Mouse (Mus musculus) embryo, embryonic 9.5 days (tissue): ENCODE measurements around the gene Mfn2.

Experiments used
- DNase-seq: peaks from one replicate; pipeline ENCODE4 v3.0.0-alpha.2; 2017; ENCODE audit errors: extremely low spot score

Mfn2 gene

GRCm38 (mm10) chr4:147904313-147905089 is at the start of gene Mfn2:
TSS of gene Mfn2 (minus strand) at chr4:147904704.
- DNase-seq = peak; percentile 91

DNA sequence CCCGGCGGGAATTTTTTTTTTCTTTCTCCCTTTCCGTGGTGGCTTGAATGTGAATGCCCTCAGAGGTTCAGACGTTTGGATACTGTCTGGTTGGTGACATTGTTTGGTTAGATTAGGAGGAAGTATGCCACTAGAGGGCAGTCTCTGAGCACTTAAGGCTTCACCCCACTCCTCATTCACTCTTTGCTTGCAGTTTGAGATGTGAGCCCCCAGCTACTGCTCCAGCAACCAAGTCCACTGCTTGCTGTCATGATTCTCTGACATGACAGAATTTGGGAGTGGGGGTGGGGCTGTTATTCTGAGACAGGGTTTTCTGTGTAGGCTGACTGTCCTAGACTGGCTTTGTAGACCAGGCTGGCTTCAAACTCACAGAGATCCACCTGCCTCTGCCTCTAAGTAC is 49.1 kb upstream of the Mfn2 start:
- peak; percentile 37 for DNase-seq

- DNase-seq = no peak
Observed at GRCm38 (mm10) chr4:147947511-147947910, 43.0 kb upstream of the Mfn2 start.

- DNase-seq = no peak
Observed at GRCm38 (mm10) chr4:147943005-147943404, 38.5 kb upstream of the Mfn2 start.

DNA sequence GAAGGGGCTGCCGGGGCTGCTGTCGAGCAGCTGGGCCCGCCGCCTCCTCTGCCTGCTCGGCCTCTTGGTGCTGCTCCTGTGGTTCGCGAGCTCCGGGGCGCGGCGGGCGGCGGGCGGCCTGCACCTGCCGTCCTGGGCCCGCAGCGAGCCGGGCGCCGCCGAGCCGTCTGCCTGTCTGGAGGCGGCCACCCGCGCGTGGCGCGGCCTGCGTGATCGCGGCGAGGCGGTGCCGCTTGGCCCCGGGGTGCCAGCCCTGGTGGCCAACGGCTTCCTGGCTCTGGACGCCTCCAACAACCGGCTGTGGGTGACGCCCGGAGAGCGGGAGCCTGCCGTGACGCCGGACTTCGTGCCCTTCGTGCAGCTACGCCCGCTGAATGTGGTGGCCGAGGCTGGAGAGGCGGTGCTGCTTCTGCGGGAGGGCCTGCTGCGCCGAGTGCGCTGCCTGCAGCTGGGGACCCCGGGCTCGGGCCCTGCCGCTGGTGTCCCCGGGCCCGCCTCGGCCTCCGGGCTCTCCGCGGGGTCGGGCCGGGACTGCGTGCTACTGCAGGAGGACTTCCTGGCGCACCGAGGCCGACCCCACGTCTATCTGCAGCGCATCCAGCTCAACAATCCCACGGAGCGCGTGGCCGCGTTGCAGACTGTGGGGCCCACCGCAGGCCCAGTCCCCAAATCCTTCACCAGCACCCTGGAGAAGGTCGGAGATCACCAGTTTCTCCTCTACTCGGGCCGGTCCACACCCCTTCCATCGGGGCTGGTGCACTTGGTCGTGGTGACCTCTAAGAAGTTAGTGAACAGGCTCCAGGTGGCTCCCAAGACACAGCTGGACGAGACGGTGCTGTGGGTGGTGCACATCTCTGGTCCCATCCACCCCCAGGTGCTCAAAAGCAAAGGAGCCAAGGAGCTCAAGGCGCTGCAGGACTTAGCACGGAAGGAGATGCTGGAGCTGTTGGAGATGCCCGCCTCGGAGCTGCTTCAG is 36.8 kb upstream of the Mfn2 start:
- DNase-seq = peak; percentile 27

DNA sequence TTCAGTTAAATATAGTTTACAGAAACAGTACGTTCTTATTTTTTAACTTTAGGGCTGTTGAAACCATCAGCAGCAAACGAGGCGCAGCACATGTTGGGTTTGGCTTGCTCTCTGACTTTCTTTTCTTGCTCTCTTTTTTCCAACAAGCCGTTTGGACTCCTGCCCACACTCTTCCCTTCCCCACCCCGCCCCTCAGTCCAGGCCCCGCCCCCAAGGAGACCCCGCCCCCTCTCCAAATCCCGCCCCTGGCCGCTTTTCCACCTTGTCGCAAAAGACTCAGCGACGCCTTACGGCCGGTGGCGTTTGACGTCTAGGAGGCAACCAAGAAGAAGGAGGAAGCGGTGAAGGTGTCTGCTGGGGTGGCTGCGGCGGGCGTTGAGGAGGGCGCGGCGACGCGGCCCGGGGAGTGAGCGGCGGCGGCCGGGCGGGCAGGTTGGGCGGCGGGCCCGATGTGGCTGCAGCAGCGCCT is 36.1 kb upstream of the Mfn2 start, which contains the start of gene 2510039O18Rik:
2510039O18Rik (plus strand) TSS at position 320 of the 469 bp plus-strand sequence.
- peak; percentile 90 for DNase-seq

DNA sequence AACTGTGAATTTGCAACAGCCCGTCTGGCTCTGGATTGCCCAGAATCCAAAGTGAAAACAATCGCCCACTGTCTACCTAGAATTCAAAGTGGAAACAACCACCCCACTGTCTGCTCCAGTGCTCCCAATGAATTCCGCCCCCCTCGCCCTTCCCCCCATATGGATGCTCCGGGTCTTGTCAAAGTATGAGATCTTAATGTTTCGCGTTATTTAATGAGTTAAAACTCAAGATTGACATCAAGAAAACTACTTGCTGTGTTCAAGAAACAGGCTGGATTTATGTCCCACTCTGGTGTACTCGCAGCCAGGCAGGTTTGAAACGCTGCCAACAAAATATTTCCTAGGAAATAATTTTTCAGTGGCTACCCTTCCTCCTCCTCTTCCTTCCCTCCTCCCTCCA is 35.6 kb upstream of the Mfn2 start:
- no peak for DNase-seq

DNA sequence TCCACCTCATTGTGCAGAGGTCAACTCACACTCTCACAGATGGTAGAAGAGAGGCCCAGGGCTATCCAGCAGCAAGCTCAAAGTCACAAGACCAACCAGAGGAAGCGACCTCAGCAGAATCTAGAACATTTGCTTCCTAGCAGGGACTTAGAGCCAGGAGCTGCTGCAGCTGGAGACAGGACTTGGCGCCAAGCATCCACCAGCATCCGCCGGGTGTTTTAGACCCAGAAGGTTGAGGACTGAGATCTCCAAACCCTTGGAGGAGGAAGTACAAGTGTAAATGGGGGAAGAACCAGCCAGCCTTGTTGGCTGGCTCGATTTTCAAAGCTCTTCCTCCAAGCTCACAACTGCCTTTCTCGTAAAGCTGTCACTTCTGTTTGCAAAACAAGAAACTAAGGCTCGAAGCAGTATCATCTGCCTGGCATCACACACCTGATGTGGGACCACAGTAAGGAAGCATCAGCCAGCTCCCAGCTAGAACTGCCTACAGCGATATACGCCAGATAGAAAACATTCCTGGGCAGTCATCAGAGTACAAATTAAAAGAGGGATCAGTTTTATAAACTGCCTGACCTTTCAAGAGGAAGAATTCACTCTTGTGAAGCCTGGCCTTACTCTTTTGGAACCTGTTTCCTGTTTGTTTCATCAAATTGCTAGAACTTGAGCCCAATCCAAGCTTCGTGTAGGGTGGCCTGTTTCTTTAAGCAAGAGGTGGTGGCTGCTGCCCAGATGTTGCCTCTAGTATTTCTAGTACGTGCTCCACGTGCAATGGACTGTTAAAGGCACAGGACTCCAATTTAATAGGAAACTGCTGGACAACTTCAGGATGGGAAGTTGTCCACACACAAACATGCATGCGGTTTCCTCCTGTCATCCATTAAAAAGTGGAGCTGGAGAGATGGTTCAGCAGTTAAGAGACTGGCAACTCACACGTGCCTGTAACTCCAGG is 33.9 kb upstream of the Mfn2 start:
- DNase-seq = no peak

DNA sequence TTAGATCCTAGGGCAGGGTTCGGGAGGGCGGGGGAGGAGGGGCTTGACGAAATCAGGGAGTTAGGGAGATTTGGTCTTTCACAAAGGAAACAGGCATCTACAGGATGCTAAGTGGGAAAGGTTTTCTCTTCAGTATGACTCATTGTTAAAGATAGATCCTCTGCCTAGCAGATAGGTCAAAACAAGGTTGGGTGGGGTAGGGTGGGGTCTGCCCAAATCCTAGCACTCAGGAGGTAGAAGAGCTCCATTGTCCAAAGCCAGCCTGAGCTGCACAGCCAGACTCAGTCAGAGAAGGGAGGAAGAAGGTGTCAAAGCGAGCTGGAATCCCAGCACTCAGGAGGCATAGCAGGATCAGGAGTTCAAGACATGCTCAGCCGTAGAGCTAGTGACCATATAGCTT is 33.0 kb upstream of the Mfn2 start:
- no peak for DNase-seq

- no peak for DNase-seq
Observed at GRCm38 (mm10) chr4:147937021-147937420, 32.5 kb upstream of the Mfn2 start.

GRCm38 (mm10) chr4:147936331-147936954 is 31.9 kb upstream of the Mfn2 start, which contains the start of gene Plod1:
TSS of gene Plod1 (minus strand) at chr4:147936767.
- DNase-seq = peak; percentile 80

DNA sequence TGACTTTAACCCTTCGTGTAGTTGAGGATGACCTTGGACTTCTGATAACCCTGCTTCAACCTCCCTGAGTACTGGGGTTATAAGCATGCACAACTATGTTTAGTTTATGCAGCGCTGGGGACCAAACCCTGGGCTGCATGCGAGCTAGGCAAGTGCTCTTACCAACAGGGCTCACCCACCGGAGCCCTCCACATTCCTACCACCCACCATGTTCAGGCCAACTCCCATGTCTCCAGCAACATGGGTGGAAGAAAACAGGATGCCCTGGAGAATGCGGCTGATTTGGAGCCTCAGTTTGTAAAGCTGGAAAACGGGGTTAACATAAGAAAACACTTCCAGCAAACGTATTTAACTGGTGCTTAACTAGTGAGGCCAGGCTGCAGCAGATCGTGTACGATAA is 31.4 kb upstream of the Mfn2 start:
- DNase-seq = no peak

GRCm38 (mm10) chr4:147934611-147935010 is 30.1 kb upstream of the Mfn2 start:
- DNase-seq = no peak

- no peak for DNase-seq
Observed at GRCm38 (mm10) chr4:147934134-147934533, 29.6 kb upstream of the Mfn2 start.

GRCm38 (mm10) chr4:147930946-147931345 is 26.4 kb upstream of the Mfn2 start:
- DNase-seq = no peak

GRCm38 (mm10) chr4:147928540-147928939 is 24.0 kb upstream of the Mfn2 start:
- DNase-seq = no peak

DNA sequence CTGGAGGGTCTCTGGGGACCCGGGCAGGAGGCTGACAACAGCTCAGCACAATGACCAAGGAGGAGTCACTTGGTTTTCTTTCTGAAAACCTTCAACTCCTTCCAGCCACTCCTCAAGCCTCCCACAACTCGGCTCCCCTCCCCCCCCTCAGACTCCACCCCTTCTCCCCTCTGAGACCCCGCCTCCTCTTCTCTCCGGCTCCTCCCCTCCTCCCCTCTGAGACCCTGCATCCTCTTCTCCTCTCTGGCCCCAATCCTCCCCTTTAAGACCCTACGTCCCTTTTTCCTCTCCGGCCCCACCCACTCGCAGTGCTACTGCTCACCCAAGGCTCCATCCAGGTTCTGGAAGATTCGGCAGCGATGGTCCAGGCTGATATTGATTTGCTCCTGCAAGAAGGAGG is 23.6 kb upstream of the Mfn2 start:
- DNase-seq = peak; percentile 68

DNA sequence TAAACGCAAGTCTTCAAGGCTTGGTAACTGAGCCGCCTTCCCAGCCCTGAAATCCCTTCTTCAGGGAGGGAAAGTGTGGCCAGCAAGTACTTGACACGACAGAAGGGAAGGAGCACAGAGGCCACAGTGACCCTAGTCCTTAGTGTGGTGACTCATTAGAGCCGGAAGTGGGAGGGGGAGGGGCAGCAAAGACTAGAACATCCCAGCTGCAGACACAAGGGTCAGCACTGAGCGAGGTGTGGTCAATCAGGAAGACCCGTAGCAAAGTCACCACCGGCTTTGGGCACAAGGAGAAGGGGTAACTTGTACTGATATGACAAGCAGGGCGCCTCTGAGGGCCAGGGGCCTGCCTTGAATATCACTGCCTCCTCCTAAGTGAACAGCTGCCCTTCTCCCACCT is 23.2 kb upstream of the Mfn2 start:
- peak; percentile 52 for DNase-seq

GRCm38 (mm10) chr4:147922341-147922740 is 17.8 kb upstream of the Mfn2 start:
- DNase-seq = no peak

GRCm38 (mm10) chr4:147920973-147921372 is 16.5 kb upstream of the Mfn2 start:
- no peak for DNase-seq
